Mouse (Mus musculus) kidney, adult 2 months (tissue): ENCODE data around the gene Ulk2.

ENCODE experiments used
- CTCF ChIP-seq: fragments of 200-500 bp; conservative IDR thresholded peaks from 2 replicates; pipeline ENCODE4 v1.5.1; 2011; ENCODE audit warnings: low read depth, mild to moderate bottlenecking, control low read depth, low read length, moderate library complexity, mixed read lengths; ENCODE audit not compliant: insufficient read depth, insufficient read length
- POLR2A ChIP-seq: fragments of 200-500 bp; IDR thresholded peaks from one replicate; pipeline ENCODE4 v1.6.1; 2011; ENCODE audit warnings: low read depth, low read length, control low read depth

- no peak for TF ChIP-seq CTCF
- no peak for TF ChIP-seq POLR2A
Observed at GRCm38 (mm10) chr11:61851195-61851594, 3.7 kb downstream of the Ulk2 start.
